Mouse (Mus musculus) heart, adult 2 months (tissue): ENCODE measurements at regions not wholly inside any gene's neighbourhood (a gene's known extent, or its start where the extent isn't known, plus 50 kb on each side); places are given as distances from the start of the nearest gene placed in this dataset.
A peak's percentile ranks its signal among the peaks of the same experiment; 100 is the strongest.

Experiments used
- DNase-seq, 2 experiments: peaks; one replicate each; pipeline ENCODE4 v3.0.0; 2021
- H3K27ac ChIP-seq: fragments of 200-600 bp; 2 replicates; pipeline ENCODE4 v1.8.1; 2022
- H3K27me3 ChIP-seq: fragments of 200-500 bp; 2 replicates; pipeline ENCODE4 v1.6.1; 2012; ENCODE audit warnings: mild to moderate bottlenecking, low read length, inconsistent platforms, mixed read lengths; ENCODE audit not compliant: control insufficient read depth, insufficient read depth
- H3K36me3 ChIP-seq: fragments of 200-500 bp; 2 replicates; pipeline ENCODE4 v1.6.1; 2012; ENCODE audit warnings: low read length, inconsistent platforms; ENCODE audit not compliant: control insufficient read depth, insufficient read depth
- H3K4me1 ChIP-seq: fragments of 200-500 bp; 2 replicates; pipeline ENCODE4 v1.6.1; 2011; ENCODE audit warnings: low read length; ENCODE audit not compliant: control insufficient read depth, insufficient read depth
- H3K4me3 ChIP-seq: fragments of 200-600 bp; 2 replicates; pipeline ENCODE4 v1.8.1; 2022
- H3K79me2 ChIP-seq: fragments of 200-500 bp; replicated peaks from 2 replicates; pipeline ENCODE4 v1.6.1; 2012; ENCODE audit warnings: mild to moderate bottlenecking, inconsistent platforms, low read length, moderate library complexity, mixed read lengths; ENCODE audit not compliant: control insufficient read depth, insufficient read depth
- H3K9ac ChIP-seq: fragments of 200-500 bp; 2 replicates; pipeline ENCODE4 v1.6.1; 2012; ENCODE audit warnings: low read depth, mild to moderate bottlenecking, control low read depth, inconsistent platforms, low read length, mixed read lengths
- CTCF ChIP-seq: fragments of 200-600 bp; IDR thresholded peaks from 2 replicates; pipeline ENCODE4 v1.8.1; 2022; ENCODE audit warnings: antibody characterized with exemption, mild to moderate bottlenecking, moderate library complexity
- EP300 ChIP-seq: fragments of 200-500 bp; IDR thresholded peaks from 2 replicates; pipeline ENCODE4 v1.6.1; 2011; ENCODE audit warnings: low read depth, low read length, control low read depth; ENCODE audit not compliant: insufficient read depth
- POLR2A ChIP-seq: fragments of 200-500 bp; IDR thresholded peaks from 2 replicates; pipeline ENCODE4 v1.6.1; 2011; ENCODE audit warnings: mild to moderate bottlenecking, low read depth, low read length, control low read depth; ENCODE audit not compliant: insufficient read depth
- WGBS: fragments of 180-500 bp; shearing (Covaris S2); methylation state at CpG from one replicate; pipeline ENCODE4 v1.1.7; 2018; 5-methylcytosine and 5-hydroxymethylcytosine counted together
- intact Hi-C: fragments of 180-260 bp; cut with DNase I; formaldehyde crosslinking; loops from one replicate; pipeline ENCODE4 v1.15.1; 2025

- TF ChIP-seq EP300 = no peak
- 0 out of 2 replicates have a peak, but pooled peaks have one; percentile 14 for TF ChIP-seq CTCF
- no peak overlapping the region for H3K9ac ChIP-seq
- no peaks in the 10 kb centered on the region for H3K27me3 ChIP-seq
- intact Hi-C loops = no loop called here
- H3K27ac ChIP-seq = no peak overlapping the region
- H3K36me3 ChIP-seq = no peaks in the 10 kb centered on the region
- H3K4me3 ChIP-seq = no peak overlapping the region
- WGBS = 85% methylated on average over 1 of the region's 1 CpGs
- no peak for DNase-seq
- H3K79me2 ChIP-seq = no peaks in the 10 kb centered on the region
- no peaks in the 10 kb centered on the region for H3K4me1 ChIP-seq
Observed at GRCm38 (mm10) chr1:88935191-88935590, 135.0 kb upstream of the Sh3bp4 start.

GRCm38 (mm10) chr1:88935779-88936178 lies 134.4 kb upstream of the Sh3bp4 start:
- Histone ChIP-seq H3K79me2 (no peaks in the 10 kb centered on the region), H3K27ac (no peak overlapping the region), H3K9ac (no peak overlapping the region), H3K4me3 (no peak overlapping the region), H3K36me3 (no peaks in the 10 kb centered on the region), H3K4me1 (no peaks in the 10 kb centered on the region), H3K27me3 (no peaks in the 10 kb centered on the region)
- intact Hi-C loops = no loop called here
- peak in 1 of 2 experiments; percentile 11 for DNase-seq
- TF ChIP-seq CTCF (no peak), POLR2A (no peak), EP300 (no peak)
- 68% methylated on average over 3 of the region's 3 CpGs for WGBS

DNA sequence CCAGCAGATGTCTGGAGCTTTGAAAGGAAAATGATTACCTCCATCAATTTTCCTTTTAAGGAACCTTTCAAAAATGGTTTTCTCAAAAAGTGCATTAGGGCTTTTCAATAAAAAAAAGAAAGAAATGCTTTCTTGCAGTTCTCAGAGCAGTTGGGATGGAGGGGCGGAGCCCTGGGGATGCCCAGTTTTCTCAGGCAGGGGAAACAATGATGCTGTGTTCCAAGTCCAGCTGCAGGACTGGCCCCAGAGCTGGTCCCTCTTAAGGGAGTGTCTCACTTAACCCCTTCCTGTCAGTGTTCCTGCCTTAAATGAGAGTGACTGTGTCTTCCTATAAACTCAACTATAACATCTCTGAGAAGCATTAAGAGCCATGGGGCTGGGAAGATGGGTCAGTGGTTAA lies 132.9 kb upstream of the Sh3bp4 start:
- no peaks in the 10 kb centered on the region for H3K36me3 ChIP-seq
- no peak overlapping the region for H3K4me3 ChIP-seq
- intact Hi-C loops = no loop called here
- no peaks in the 10 kb centered on the region for H3K27me3 ChIP-seq
- TF ChIP-seq EP300 (no peak), POLR2A (no peak), CTCF (no peak)
- H3K79me2 ChIP-seq = no peaks in the 10 kb centered on the region
- H3K4me1 ChIP-seq = no peaks in the 10 kb centered on the region
- H3K9ac ChIP-seq = no peak overlapping the region
- WGBS = 92% methylated on average over 1 of the region's 1 CpGs
- no peak overlapping the region for H3K27ac ChIP-seq
- no peak for DNase-seq

DNA sequence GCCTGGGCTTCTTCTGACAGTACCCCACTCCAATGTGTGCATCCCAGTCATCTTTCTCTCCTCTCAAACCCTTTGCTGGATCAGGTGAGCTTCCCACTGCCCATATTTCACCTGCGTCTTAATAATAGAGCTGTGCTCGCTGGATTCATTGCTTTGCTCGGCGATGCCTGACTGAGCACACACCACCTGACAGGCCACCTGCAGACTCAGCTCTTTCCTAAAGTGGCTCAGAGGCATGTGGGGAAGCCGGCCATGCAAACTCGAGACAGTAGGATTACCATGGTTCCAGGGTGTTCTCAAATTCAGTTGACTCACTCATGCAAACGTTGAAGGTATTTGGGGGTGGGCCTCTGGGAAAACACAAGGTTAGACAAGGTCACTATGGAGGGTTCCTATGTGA lies 131.8 kb upstream of the Sh3bp4 start:
- Histone ChIP-seq H3K79me2 (no peaks in the 10 kb centered on the region), H3K27me3 (no peaks in the 10 kb centered on the region), H3K4me1 (no peaks in the 10 kb centered on the region), H3K9ac (no peak overlapping the region), H3K27ac (no peak overlapping the region), H3K4me3 (no peak overlapping the region), H3K36me3 (no peaks in the 10 kb centered on the region)
- DNase-seq = no peak
- 91% methylated on average over 7 of the region's 7 CpGs for WGBS
- intact Hi-C loops = no loop called here
- no peak for TF ChIP-seq EP300
- no peak for TF ChIP-seq POLR2A
- no peak for TF ChIP-seq CTCF

DNA sequence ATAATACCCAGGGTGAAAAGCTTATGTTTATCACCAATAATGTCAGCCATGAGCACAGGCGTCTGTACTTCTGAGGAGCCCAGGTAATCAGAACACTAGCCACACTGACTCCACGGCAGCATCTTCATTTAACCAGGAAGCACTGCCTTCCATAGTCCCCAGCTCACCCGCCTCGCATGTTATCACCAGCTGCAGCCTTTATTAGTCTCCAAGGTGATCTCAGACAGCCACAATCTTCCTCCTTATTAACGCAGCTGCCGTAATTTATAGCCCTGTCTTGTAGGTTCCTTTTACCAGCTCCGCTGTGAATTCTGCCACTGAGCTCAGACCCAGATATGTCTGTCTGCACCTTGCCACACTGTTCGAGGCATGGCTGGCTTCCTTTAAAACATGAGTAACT lies 127.2 kb upstream of the Sh3bp4 start:
- no peaks in the 10 kb centered on the region for H3K79me2 ChIP-seq
- no peak overlapping the region for H3K4me3 ChIP-seq
- no peaks in the 10 kb centered on the region for H3K27me3 ChIP-seq
- no peaks in the 10 kb centered on the region for H3K4me1 ChIP-seq
- H3K36me3 ChIP-seq = no peaks in the 10 kb centered on the region
- TF ChIP-seq POLR2A (no peak), EP300 (no peak), CTCF (no peak)
- no peak overlapping the region for H3K27ac ChIP-seq
- no peak for DNase-seq
- 76% methylated on average over 8 of the region's 8 CpGs for WGBS
- intact Hi-C loops = no loop called here
- H3K9ac ChIP-seq = no peak overlapping the region

- Histone ChIP-seq H3K27ac (no peak overlapping the region), H3K9ac (no peak overlapping the region), H3K79me2 (no peaks in the 10 kb centered on the region), H3K4me3 (no peak overlapping the region), H3K36me3 (no peaks in the 10 kb centered on the region), H3K4me1 (no peaks in the 10 kb centered on the region), H3K27me3 (no peaks in the 10 kb centered on the region)
- 79% methylated on average over 10 of the region's 10 CpGs for WGBS
- intact Hi-C loops = no loop called here
- DNase-seq = no peak
- TF ChIP-seq POLR2A (no peak), EP300 (no peak), CTCF (no peak)
Observed at GRCm38 (mm10) chr1:88945868-88946267, 124.3 kb upstream of the Sh3bp4 start.
